Mouse (Mus musculus) midbrain, embryonic 12.5 days (tissue): Measurements from ENCODE around the gene Plekha5. TPM values are rescaled to one million over a fixed set of nuclear protein-coding genes. Genes with fewer than 3 reads are reported as not detected.
A peak's percentile ranks its signal among the peaks of the same experiment; 100 is the strongest.

ENCODE experiments used
- ATAC-seq: fragments of 200-750 bp; cut with Nextera tagmentation; 2 replicates; pipeline ENCODE4 v1.8.0; 2017; ENCODE audit warnings: low read depth, moderate TSS enrichment, moderate library complexity; ENCODE audit not compliant: low FRiP score
- H3K27ac ChIP-seq: fragments of 300-500 bp; sonication (generic); replicated peaks from 2 replicates; pipeline ENCODE4 v1.5.1; 2016; ENCODE audit warnings: mild to moderate bottlenecking
- H3K27me3 ChIP-seq: fragments of 300-500 bp; sonication (generic); 2 replicates; pipeline ENCODE4 v1.6.1; 2016; ENCODE audit warnings: mild to moderate bottlenecking
- H3K36me3 ChIP-seq: fragments of 300-500 bp; sonication (generic); 2 replicates; pipeline ENCODE4 v1.6.1; 2016
- H3K4me1 ChIP-seq: fragments of 300-500 bp; sonication (generic); 2 replicates; pipeline ENCODE4 v1.6.1; 2016
- H3K4me2 ChIP-seq: fragments of 300-500 bp; sonication (generic); replicated peaks from 2 replicates; pipeline ENCODE4 v1.6.1; 2016; ENCODE audit warnings: mild to moderate bottlenecking, moderate library complexity
- H3K4me3 ChIP-seq: fragments of 300-500 bp; sonication (generic); 2 replicates; pipeline ENCODE4 v1.5.1; 2016; ENCODE audit warnings: mild to moderate bottlenecking
- H3K9ac ChIP-seq: fragments of 300-500 bp; sonication (generic); replicated peaks from 2 replicates; pipeline ENCODE4 v1.6.1; 2016; ENCODE audit warnings: mild to moderate bottlenecking, moderate library complexity
- H3K9me3 ChIP-seq: fragments of 300-500 bp; sonication (generic); 2 replicates; pipeline ENCODE4 v1.6.1; 2016; ENCODE audit warnings: mild to moderate bottlenecking
- WGBS: fragments of 180-500 bp; shearing (Covaris S2); methylation state at CpG from one replicate; pipeline ENCODE4 v1.1.7; 2016; 5-methylcytosine and 5-hydroxymethylcytosine counted together
- polyA plus RNA-seq: library from polyadenylated mRNA; unstranded; fragments of >200 nt; fragmentation: Nextera tagmentation; extraction: Ambion mirVana; gene quantifications from 2 replicates; pipeline ENCODE4 v1.2.1, GENCODE M21; 2016

Gene Plekha5
- polyA plus RNA-seq, 1 experiment from 2014 or later: 55.0 TPM

- Histone ChIP-seq H3K27ac (peak overlapping the region; percentile 26; the same call in 1 of the 2 replicates), H3K9ac (no peak overlapping the region; the same call in 1 of the 2 replicates), H3K36me3 (peaks cover 8% of the 10 kb centered on the region), H3K4me2 (peak overlapping the region; percentile 34), H3K27me3 (no peaks in the 10 kb centered on the region), H3K4me1 (peaks cover 43% of the 10 kb centered on the region), H3K9me3 (no peaks in the 10 kb centered on the region), H3K4me3 (no peak overlapping the region)
- WGBS: 78% methylated on average over 4 of the region's 4 CpGs
- no peak for ATAC-seq
Observed at GRCm38 (mm10) chr6:140629176-140629859, 205.5 kb downstream of the Plekha5 start.

- no peaks in the 10 kb centered on the region for H3K9me3 ChIP-seq
- peak overlapping the region; percentile 25 for H3K4me2 ChIP-seq
- ATAC-seq: no peak
- H3K9ac ChIP-seq: peak overlapping the region; percentile 20; the same call in 1 of the 2 replicates
- 41% methylated on average over 4 of the region's 4 CpGs for WGBS
- H3K27me3 ChIP-seq: no peaks in the 10 kb centered on the region
- no peak overlapping the region for H3K4me3 ChIP-seq
- H3K27ac ChIP-seq: peak overlapping the region; percentile 39; the same call in 1 of the 2 replicates
- H3K4me1 ChIP-seq: peaks cover 37% of the 10 kb centered on the region
- peaks cover 17% of the 10 kb centered on the region for H3K36me3 ChIP-seq
Observed at GRCm38 (mm10) chr6:140630306-140630705, 206.5 kb downstream of the Plekha5 start.

GRCm38 (mm10) chr6:140633616-140634015, 209.8 kb downstream of the Plekha5 start:
- Histone ChIP-seq H3K27me3 (no peaks in the 10 kb centered on the region), H3K9ac (no peak overlapping the region), H3K4me1 (peaks cover 13% of the 10 kb centered on the region), H3K27ac (no peak overlapping the region), H3K4me3 (no peak overlapping the region), H3K4me2 (no peak overlapping the region), H3K9me3 (no peaks in the 10 kb centered on the region), H3K36me3 (peaks cover 47% of the 10 kb centered on the region)
- no peak for ATAC-seq
- 94% methylated on average over 8 of the region's 8 CpGs for WGBS

GRCm38 (mm10) chr6:140636290-140636689, 212.4 kb downstream of the Plekha5 start:
- no peak for ATAC-seq
- Histone ChIP-seq H3K4me3 (no peak overlapping the region), H3K4me2 (no peak overlapping the region), H3K9ac (no peak overlapping the region), H3K4me1 (no peaks in the 10 kb centered on the region), H3K27ac (no peak overlapping the region), H3K9me3 (no peaks in the 10 kb centered on the region), H3K27me3 (no peaks in the 10 kb centered on the region), H3K36me3 (peaks cover 67% of the 10 kb centered on the region)
- WGBS: 95% methylated on average over 4 of the region's 4 CpGs

- H3K27ac ChIP-seq: no peak overlapping the region
- H3K9ac ChIP-seq: no peak overlapping the region
- no peaks in the 10 kb centered on the region for H3K4me1 ChIP-seq
- H3K27me3 ChIP-seq: no peaks in the 10 kb centered on the region
- ATAC-seq: no peak
- 87% methylated on average over 7 of the region's 7 CpGs for WGBS
- no peak overlapping the region for H3K4me3 ChIP-seq
- H3K4me2 ChIP-seq: no peak overlapping the region
- H3K9me3 ChIP-seq: no peaks in the 10 kb centered on the region
- peaks cover 78% of the 10 kb centered on the region for H3K36me3 ChIP-seq
Observed at GRCm38 (mm10) chr6:140642010-140642409, 218.2 kb downstream of the Plekha5 start.

GRCm38 (mm10) chr6:140642655-140643054, 218.8 kb downstream of the Plekha5 start:
- Histone ChIP-seq H3K4me3 (no peak overlapping the region), H3K9ac (no peak overlapping the region), H3K36me3 (peaks cover 77% of the 10 kb centered on the region), H3K4me2 (no peak overlapping the region), H3K27ac (no peak overlapping the region), H3K4me1 (no peaks in the 10 kb centered on the region), H3K9me3 (no peaks in the 10 kb centered on the region), H3K27me3 (no peaks in the 10 kb centered on the region)
- WGBS: 94% methylated on average over 12 of the region's 12 CpGs
- ATAC-seq: no peak

- peaks cover 75% of the 10 kb centered on the region for H3K36me3 ChIP-seq
Observed at GRCm38 (mm10) chr6:140645931-140646330, 222.1 kb downstream of the Plekha5 start.

More at GRCm38 (mm10) chr6:140645931-140646330, 222.1 kb downstream of the Plekha5 start:
- no peak for ATAC-seq
- no peak overlapping the region for H3K27ac ChIP-seq
- no peaks in the 10 kb centered on the region for H3K27me3 ChIP-seq
- no peak overlapping the region for H3K4me3 ChIP-seq
- no peak overlapping the region for H3K9ac ChIP-seq
- no peaks in the 10 kb centered on the region for H3K4me1 ChIP-seq
- H3K4me2 ChIP-seq: no peak overlapping the region
- H3K9me3 ChIP-seq: no peaks in the 10 kb centered on the region

Other genes starting within 250 kb of the Plekha5 start
- gene Aebp2, start 198.6 kb downstream of the Plekha5 start, polyA plus RNA-seq: 24.8 and 27.1 TPM in 2 replicates